Mouse (Mus musculus): ENCODE measurements around the gene Sik3.

Gene Sik3

DNA sequence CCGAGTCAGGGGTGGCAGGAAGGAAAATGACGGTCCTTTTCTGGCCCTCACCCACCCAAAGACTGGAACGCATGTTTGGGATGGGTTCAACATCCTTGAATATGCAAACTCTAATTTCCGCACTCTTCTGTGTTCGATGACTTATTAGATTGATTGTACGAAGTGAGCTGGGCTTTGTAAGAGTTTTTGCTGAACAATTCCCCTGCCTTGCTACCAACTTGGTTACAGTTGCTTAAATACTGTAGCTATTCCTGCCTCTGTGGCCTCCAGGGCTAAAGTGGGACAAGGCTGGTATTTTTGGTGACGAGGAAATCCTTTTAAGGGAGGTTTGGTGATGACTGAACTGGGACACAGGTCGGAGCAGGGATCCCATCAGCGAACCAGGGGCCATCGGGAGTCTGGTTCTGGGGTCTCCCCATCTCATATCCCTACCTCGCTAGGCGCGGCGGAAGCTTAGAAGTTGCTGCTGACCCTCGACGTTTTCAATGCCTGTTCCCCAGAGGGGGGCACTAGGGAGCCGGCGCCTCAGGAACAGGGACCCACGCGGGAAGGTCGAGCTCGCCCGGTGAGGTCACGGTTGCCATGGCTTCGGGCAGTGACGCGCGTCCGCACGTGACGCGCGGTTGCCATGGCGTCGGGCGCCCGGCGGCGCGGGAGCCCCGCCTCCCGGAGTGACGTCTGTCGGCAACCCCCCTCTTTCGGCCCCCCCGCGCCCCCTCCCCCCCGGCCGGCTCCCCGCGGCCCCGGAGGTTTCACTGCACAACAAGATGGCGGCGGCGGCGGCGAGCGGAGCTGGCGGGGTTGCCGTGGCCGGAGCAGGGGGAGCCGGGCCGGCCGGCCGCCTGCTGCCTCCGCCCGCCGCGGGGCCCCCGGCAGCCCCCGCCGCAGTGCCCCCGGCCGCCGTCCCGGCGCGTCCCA, at the start of gene Sik3, which contains the start of gene Pafah1b2:
Sik3 (plus strand) TSS at position 730 of the 918 bp plus-strand sequence.
Pafah1b2 (minus strand) TSS at position 600 of the 918 bp plus-strand sequence.
- peak; percentile 91 to 92 for DNase-seq (ENCODE audit: low read depth in 2 of 2, low spot score in 2 of 2)

DNA sequence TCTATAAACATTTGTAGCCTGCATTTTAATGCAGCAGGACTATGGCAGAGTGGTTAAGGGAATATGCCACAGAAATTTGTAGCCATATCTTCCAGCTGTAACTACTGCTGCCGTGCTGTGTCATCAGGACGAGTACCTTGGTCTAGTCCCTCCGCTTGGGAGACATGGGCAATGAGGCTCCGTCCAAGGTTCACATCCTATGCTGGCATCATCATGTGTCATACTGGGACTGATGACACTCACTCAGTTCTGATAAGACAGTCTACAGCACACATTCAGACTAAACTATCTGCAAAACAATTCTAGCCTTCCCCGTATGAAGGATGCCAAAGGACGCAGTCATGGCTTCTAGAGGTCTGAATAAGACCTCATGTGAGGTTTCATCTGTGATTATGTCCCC, 49.0 kb upstream of the Sik3 start:
- no peak for DNase-seq (ENCODE audit: low read depth in 2 of 2, low spot score in 2 of 2)

DNA sequence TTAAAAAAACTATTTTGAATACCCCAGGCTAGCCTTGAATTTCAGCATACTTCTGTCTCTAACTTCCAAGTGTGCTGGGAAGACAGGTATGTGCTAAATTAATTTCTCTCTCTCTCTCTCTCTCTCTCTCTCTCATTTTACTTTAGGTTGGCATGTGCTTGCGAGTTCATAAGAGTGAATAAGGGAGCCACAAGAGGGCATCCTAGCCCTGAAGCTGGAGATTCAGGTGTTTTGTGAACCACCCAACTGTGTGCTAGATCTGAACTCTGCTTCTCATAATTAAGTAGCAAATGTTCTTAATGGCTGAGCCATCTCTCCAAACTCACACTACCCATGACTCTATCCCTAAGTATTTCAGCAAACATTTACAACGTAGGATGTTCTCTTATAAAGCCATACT, 35.7 kb upstream of the Sik3 start:
- no peak for DNase-seq (ENCODE audit: low read depth in 2 of 2, low spot score in 2 of 2)

DNA sequence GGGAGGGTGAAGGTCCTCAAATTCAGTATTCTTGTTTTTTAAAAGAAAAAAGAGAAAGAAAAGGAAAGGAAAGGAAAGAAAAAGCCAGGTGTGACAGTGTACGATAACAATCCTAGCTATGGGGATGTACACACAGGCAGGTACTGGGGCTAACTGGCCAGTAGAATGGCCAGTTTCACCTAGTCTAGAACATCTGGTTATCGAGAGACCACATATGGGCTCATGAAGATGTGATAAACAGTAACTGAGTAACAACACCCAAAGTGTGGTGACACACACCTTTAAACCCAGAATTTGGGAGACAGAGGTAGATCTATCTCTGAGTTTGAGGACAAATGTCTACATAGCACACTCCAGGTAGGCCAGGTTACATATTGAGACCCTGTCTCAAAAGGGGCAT, 32.8 kb upstream of the Sik3 start:
- DNase-seq (ENCODE audit: low read depth in 2 of 2, low spot score in 2 of 2): no peak

DNA sequence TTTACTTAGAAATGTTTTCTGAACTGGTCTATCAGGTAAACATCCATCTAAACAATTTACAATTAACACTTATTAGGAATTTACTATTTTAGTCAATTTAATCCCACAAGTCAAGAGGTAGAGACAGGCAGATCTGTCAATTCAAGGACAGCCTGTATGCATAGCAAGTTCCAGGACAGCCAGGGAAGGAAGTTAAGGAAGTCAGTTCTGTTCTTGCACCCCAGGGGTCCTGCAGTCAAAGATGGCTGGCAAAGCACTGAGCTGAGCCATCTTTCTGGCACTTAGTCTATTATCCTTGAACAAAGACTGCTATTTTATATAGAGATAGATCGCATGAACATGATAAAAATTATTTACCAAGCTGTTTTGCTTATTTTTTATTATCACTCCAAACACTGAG, 32.0 kb upstream of the Sik3 start:
- DNase-seq (ENCODE audit: low read depth in 2 of 2, low spot score in 2 of 2): no peak

DNA sequence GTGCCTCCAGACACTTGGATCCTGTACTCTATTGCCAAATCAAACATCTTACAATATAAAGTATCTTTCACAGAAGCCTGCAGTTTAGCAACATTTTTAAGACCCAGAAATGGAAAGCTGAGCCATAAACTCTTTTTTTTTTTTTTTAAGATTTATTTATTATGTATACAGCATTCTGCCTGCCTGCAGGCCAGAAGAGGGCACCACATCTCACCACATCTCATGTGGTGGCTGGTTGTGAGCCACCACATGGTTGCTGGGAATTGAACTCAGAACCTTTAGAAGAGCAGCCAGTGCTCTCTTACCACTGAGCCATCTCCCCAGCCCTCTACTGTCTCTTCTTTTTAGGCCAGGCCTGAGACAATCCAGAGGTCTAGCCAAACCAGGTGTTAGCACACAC, 31.3 kb upstream of the Sik3 start:
- peak in 1 of 2 experiments; percentile 11 for DNase-seq (ENCODE audit: low read depth in 2 of 2, low spot score in 2 of 2)

DNA sequence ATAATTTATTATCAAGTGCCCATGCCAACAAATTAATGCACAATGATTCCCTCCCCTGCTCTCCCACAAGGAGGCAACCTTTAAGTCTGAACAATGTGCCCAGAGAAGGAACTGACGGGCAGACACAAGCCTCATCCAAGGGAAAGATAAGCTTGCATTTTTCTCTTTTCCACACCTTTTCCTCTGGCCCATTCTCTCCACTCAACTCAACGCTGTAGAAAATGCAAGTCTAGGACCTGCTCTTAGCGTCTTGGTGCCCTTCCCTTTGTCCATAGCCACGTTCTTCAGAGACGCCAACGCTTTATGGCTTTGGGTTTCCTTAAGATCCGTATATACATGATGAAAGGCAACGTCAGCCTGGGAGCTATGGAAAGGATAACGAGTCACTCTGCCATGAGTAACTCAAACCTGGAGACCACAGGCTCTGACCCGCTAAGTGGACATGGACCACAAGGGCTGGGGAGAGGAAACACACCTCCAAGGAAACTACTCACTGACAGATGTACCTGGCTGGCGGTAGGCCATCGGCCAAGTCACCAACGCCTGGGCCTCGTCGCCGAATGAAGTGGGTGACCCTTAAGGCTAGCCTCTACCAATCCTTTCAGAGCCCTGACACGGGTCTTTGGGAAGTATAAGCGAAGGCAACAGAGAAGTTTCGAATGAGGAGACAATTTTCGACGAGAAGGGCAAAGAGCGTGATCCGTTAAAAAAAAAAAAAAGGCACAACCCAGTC, 28.8 kb upstream of the Sik3 start:
- peak in 1 of 2 experiments; percentile 14 for DNase-seq (ENCODE audit: low read depth in 2 of 2, low spot score in 2 of 2)

DNA sequence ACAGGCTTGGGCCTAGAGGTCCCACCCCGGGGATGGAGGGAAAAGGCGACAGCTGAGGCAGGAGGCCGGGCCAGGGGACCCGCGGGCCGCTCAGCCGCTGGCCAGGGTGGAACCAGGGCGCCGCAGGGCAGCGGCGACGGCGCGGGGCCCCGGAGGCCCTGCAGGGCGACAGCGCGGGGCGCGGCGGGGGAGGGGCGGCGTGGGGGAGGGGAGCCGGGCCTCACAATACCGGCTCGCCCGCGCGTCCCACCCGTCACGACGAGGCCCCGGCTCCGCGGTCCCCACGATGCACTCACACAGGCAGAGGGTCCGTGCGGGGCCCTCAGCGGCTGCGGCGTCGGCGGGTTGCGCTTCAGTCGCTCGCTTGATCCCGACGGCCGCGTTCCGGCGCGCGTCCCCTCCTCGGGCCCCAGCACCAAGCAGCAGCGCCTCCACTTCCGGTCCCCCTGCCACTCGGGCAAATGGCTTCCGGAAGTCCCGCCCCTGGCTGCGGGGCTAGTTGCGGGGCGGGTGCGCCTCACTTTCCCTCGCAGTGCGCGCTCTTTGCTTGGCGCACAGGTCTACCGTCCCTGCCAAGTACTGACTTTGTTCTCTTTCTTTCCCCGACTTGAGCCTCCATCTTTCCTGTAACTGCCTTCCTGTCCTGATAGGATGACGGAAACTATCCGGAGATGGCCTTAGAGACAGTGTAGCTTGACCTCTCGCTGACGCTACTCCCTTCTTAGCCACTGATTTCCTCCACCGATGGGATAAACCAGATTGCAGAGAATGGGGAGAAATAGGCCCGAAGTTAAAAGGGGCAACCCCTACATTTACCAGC, 28.0 kb upstream of the Sik3 start:
- DNase-seq (ENCODE audit: low read depth in 2 of 2, low spot score in 2 of 2): peak; percentile 79 to 86

DNA sequence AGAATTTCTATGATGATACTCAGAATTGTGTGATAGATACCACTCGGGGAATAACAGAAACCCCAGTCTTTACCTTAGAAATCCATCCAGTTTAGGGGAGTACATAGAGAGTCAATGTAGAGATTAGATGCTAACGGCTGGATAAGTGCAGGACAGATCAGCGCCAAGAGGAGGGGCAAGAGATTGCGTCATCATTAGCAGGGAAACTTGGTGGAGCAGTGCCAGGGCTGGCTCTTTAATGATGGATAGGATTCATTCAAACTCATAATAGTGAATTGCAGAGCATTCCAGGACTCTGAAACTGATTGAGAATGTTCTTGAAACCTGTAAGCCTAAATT, 27.4 kb upstream of the Sik3 start:
- no peak for DNase-seq (ENCODE audit: low read depth in 2 of 2, low spot score in 2 of 2)

DNA sequence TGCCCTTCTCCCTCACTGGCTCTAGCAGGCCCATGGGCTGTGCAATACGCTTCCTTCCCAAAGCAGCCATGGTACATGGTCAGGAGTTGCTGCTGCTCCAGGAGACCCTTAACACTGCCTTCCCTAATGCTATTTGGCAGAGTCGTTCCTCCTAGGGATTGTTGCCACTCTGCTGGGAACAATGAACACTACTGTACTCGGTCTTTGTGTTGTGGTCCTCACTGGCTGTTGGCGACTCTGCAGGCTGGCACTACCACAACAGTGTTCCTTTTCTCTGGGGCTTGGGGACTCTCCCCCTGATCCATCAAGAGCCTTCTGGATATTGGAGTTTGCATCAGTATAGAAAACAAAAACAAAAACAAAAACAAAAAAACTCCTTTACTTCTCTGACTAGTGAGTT, 13.6 kb upstream of the Sik3 start:
- DNase-seq (ENCODE audit: low read depth in 2 of 2, low spot score in 2 of 2): no peak

DNA sequence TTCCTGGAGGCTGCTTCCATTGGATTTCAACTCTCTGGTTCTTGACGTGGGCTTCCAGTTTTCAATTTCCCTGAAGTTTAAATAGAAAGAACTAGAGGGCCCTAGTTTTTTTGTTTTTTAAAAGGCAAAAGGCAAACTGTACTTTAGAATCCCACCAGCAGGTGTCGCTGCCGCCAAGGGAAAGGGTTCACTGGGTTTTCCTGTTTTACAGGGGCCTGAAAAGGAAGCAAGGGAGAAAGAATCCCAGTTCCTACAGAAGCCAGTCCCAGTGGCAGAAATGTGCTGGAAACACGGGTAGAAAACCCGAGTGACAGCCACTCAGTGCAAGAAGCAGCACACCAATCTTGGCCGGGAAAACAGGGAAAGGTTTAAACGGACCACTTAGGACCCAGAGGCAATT, 8.9 kb upstream of the Sik3 start:
- DNase-seq (ENCODE audit: low read depth in 2 of 2, low spot score in 2 of 2): peak; percentile 66 to 73

DNA sequence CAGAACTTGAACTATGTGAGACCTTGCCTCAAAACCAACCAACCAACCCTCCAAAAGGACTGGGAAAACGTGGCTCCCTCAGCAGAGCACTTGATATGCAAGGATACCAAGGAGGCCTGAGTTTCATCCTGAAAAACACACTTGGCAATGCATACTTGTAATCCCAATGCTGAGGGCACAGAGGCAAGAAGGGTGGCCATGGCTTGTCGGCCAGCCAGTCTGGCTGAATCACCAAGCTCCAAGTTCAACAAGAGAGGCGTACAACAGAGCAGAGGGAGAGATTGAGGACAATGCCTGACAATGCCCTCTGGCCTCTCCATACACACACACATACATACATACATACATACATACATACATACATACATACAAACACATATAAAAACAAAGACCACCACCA, 8.1 kb upstream of the Sik3 start:
- no peak for DNase-seq (ENCODE audit: low read depth in 2 of 2, low spot score in 2 of 2)

DNA sequence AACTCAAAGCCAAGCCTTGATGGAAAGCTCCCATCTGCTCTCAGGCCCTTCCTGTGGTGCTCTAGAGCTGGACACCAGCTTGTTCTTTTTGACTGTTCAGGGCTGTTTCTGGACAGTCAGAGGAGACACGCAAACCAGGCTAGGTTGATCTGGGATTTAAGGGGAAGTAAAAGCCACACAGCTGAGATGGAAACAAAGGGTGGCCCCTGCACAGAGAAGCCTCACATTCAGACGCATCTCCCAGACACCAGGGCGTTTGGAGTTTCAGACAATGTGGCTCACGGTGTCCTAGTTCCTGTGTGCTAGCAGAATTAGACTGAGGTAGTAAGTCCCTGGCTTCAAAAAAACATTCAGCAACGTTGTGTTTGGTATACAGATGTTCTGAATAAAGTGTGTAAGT, 6.4 kb upstream of the Sik3 start:
- no peak for DNase-seq (ENCODE audit: low read depth in 2 of 2, low spot score in 2 of 2)

DNA sequence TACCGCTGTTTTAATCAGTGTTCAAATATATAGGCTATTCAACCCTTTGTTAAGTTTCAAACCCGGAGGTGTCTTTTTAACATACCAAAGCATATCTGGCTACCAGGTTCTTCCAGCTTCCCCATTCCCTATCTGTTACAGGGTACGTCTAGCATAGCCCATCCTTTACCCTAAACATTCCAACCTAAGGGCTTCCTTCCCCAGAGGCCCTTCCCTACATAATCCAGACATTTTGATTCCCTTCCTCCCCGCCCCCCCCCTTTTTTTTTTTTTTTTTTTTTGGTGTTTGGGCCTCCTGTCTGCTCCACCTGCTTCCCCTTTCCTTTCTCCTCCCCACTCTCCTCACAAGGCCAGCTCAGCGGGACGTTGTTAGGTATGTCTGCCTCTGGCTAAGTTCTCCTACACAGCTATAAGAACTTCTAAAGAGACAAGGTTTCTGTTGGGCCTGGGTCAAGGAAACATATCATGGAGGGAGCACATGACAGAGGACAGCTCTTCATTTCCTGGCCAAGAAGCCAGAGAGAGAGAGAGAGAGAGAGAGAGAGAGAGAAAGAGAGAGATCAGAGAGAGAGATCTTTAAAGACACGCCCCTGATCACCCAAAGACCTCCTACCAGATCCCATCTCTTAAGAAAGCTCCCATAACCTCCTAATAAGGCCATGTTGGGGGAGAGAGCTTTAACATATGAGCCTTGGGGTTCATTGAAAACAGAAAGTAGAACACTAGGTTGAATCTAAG, 3.5 kb upstream of the Sik3 start:
- no peak for DNase-seq (ENCODE audit: low read depth in 2 of 2, low spot score in 2 of 2)

DNA sequence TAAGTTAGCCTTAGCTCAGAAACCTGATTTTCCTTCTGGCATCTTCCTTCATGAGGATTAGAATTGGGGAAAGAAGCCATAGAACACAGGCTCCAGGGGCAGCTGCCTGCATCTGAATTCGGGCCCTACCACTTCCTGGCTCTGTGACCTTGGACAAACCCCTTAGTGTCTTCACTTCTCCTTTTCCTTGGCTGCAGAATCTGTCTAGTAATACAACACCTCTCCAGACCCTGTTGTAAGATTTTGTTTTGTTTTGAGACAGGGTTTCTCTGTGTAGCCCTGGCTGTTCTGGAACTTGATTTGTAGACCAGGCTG, 3.0 kb upstream of the Sik3 start:
- no peak for DNase-seq (ENCODE audit: low read depth in 2 of 2, low spot score in 2 of 2)

DNA sequence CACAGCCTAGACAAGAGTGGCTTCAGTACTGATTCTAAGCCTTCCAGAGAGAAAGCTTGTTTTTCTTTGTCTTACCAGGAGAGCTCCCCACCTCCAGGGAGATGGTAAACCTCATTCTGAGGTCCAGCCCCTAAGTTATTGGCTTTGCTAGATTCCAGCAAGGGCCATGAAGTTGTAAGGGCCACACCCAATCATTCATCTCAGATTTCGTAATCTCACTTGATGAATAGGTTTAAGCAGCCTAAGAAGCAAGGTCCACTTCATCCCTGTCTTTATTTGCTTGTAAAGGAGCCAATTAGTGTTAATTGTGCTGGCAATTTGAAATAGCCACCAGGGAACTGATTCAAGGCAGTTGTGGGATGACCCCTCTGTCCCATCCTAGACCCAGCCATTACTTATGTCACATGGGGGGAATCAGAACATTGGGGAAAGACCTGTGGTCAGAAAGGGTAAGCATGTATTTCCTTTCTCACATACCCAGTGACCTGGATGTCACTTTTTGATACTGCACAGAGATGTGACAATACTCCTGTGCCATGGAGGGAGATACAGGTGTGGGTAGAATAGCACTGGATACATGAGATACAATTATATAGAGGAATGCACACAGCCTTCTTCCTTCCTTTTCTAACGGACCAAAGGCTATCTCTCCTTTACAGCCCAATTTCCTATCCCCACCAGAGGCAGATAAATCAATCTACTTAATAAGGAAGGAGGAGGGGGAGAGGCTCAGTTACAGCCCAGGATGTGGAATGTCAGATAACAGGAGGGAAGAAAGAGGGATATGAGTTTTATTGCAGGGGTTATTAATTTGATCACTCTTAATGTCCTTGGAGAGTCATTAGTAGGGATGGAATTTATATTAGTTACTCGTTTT, 1.3 kb upstream of the Sik3 start:
- no peak for DNase-seq (ENCODE audit: low read depth in 2 of 2, low spot score in 2 of 2)

DNA sequence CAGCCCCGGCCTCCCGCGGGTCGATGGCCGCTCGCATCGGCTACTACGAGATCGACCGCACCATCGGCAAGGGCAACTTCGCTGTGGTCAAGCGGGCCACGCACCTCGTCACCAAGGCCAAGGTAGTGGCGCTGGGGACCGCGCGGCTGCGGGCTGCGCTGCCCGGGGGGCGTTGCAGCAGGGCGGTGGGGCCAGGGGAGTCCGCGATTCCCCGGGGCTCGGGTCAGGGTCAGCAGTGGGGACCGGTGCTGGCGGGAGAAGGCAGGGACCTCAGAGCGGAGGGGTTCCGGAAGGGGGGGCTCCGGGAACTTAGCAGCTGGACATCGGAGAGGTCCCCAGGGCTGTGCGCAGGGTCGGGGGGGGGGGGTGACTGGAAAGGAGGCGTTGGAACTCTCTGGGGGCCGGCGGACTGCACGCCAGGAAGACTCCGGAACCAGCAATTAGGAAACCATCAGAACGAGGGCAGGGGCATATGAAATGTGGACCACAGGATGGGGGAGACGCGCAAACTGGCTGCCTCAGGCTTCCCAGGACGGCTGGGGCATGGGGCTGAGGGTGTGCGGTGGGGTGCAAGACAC, 478 bp downstream of the Sik3 start:
- DNase-seq (ENCODE audit: low read depth in 2 of 2, low spot score in 2 of 2): peak; percentile 10 to 25

DNA sequence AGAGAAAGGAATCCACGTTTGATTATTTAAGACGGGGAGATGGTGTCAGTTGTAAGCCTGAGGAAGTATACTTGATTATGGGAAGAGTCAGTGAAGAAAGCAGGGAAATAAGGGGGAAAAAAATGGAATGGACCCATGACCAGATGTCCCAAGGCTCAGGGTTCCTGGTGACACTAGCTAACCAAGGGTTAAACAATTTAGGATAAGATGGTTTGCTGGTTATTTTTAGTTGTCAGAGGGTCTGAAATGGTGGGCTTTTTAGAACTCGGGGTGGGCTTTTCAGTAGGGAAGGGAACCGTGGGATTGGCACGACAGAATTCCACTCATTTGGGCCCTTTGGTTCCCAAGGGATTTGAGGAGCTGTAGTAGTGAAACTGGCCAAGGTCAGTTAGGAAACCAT, 996 bp downstream of the Sik3 start:
- DNase-seq (ENCODE audit: low read depth in 2 of 2, low spot score in 2 of 2): no peak

DNA sequence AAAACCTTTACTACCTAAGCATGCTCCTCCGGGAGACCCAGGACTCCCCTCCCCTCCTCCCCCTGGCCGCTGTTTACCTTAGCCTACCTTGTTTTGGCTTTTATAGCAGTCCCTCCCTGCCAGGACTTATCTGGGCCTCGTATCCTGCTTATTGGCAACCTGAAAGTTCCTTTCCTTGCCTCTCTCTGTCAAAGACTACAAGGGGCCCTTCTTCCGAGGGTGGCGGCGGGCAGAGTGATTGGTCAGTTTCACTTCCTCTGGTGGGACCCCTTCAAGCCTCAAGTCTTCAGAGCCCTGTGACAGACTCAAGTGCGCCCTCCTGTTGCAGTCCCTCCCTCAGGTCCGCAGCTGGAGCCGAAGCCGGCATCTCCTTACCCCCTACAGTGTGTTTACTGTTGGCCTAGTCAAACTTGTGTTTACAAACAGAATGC, 1.6 kb downstream of the Sik3 start:
- DNase-seq (ENCODE audit: low read depth in 2 of 2, low spot score in 2 of 2): peak; percentile 10 to 32
